Mouse (Mus musculus): ENCODE measurements around the gene Wbp2. TPM values are rescaled to one million over a fixed set of nuclear protein-coding genes. Genes with fewer than 3 reads are reported as not detected.

Gene Wbp2
- 99.4 and 123 TPM in 2 replicates for polyA plus RNA-seq (2015; fragmentation: Nextera tagmentation; extraction: Ambion mirVana)

GRCm38 (mm10) chr11:116086258-116087193, at the start of gene Wbp2:
Wbp2 (minus strand) TSS chr11:116086995.
- H3K9ac ChIP-seq (replicated peaks; ENCODE audit: low read length), result peak within 1 kb of the TSS; percentile 64
- peak within 1 kb of the TSS; percentile 87 for H3K27ac ChIP-seq (ENCODE audit: low read length)
- H3K4me1 ChIP-seq (ENCODE audit: insufficient read depth, low read length), result peaks cover 16% of the 10 kb centered on the region
- ATAC-seq (ENCODE audit: low FRiP score, low TSS enrichment), result peak; percentile 96
- no peaks in the 10 kb centered on the region for H3K27me3 ChIP-seq (ENCODE audit: insufficient read depth, low read length)
- peak within 1 kb of the TSS; percentile 65 for H3K4me2 ChIP-seq (replicated peaks; ENCODE audit: low read depth, low read length)
- peaks cover 19% of the 10 kb centered on the region for H3K36me3 ChIP-seq (ENCODE audit: insufficient read depth, low read length)
- no peaks in the 10 kb centered on the region for H3K9me3 ChIP-seq (ENCODE audit: low read length)
- 2% methylated on average over 36 of the region's 43 CpGs for WGBS
- peak within 1 kb of the TSS; percentile 55 for H3K4me3 ChIP-seq (ENCODE audit: low read length)

- no peak overlapping the region for H3K27ac ChIP-seq (ENCODE audit: low read length)
- no peaks in the 10 kb centered on the region for H3K9me3 ChIP-seq (ENCODE audit: low read length)
- 80% methylated on average over 10 of the region's 10 CpGs for WGBS
- no peak overlapping the region for H3K4me2 ChIP-seq (replicated peaks; ENCODE audit: low read depth, low read length)
- H3K4me1 ChIP-seq (ENCODE audit: insufficient read depth, low read length), result peaks cover 32% of the 10 kb centered on the region
- peaks cover 34% of the 10 kb centered on the region for H3K36me3 ChIP-seq (ENCODE audit: insufficient read depth, low read length)
- no peak for ATAC-seq (ENCODE audit: low FRiP score, low TSS enrichment)
- no peaks in the 10 kb centered on the region for H3K27me3 ChIP-seq (ENCODE audit: insufficient read depth, low read length)
- no peak overlapping the region for H3K9ac ChIP-seq (replicated peaks; ENCODE audit: low read length)
- no peak overlapping the region for H3K4me3 ChIP-seq (ENCODE audit: low read length)
Observed at GRCm38 (mm10) chr11:116134171-116134570, 47.4 kb upstream of the Wbp2 start.

GRCm38 (mm10) chr11:116133497-116133896, 46.7 kb upstream of the Wbp2 start:
- H3K4me3 ChIP-seq (ENCODE audit: low read length), result no peak overlapping the region
- no peaks in the 10 kb centered on the region for H3K9me3 ChIP-seq (ENCODE audit: low read length)
- peaks cover 30% of the 10 kb centered on the region for H3K4me1 ChIP-seq (ENCODE audit: insufficient read depth, low read length)
- no peak overlapping the region for H3K4me2 ChIP-seq (replicated peaks; ENCODE audit: low read depth, low read length)
- ATAC-seq (ENCODE audit: low FRiP score, low TSS enrichment), result no peak
- 78% methylated on average over 5 of the region's 5 CpGs for WGBS
- no peak overlapping the region for H3K9ac ChIP-seq (replicated peaks; ENCODE audit: low read length)
- H3K36me3 ChIP-seq (ENCODE audit: insufficient read depth, low read length), result peaks cover 34% of the 10 kb centered on the region
- no peaks in the 10 kb centered on the region for H3K27me3 ChIP-seq (ENCODE audit: insufficient read depth, low read length)
- H3K27ac ChIP-seq (ENCODE audit: low read length), result no peak overlapping the region

GRCm38 (mm10) chr11:116132366-116133333, 45.9 kb upstream of the Wbp2 start:
- WGBS, result 79% methylated on average over 16 of the region's 16 CpGs

GRCm38 (mm10) chr11:116131349-116132170, 44.8 kb upstream of the Wbp2 start:
- H3K4me3 ChIP-seq (ENCODE audit: low read length), result peak overlapping the region; percentile 69

More at GRCm38 (mm10) chr11:116132366-116133333, 45.9 kb upstream of the Wbp2 start:
- Histone ChIP-seq H3K9me3 (ENCODE audit: low read length) (no peaks in the 10 kb centered on the region), H3K36me3 (ENCODE audit: insufficient read depth, low read length) (peaks cover 34% of the 10 kb centered on the region), H3K27me3 (ENCODE audit: insufficient read depth, low read length) (no peaks in the 10 kb centered on the region), H3K9ac (replicated peaks; ENCODE audit: low read length) (no peak overlapping the region), H3K4me2 (replicated peaks; ENCODE audit: low read depth, low read length) (no peak overlapping the region), H3K27ac (ENCODE audit: low read length) (no peak overlapping the region), H3K4me1 (ENCODE audit: insufficient read depth, low read length) (peaks cover 33% of the 10 kb centered on the region), H3K4me3 (ENCODE audit: low read length) (no peak overlapping the region)
- no peak for ATAC-seq (ENCODE audit: low FRiP score, low TSS enrichment)

GRCm38 (mm10) chr11:116130488-116131205, 43.9 kb upstream of the Wbp2 start, which contains the start of gene Trim65:
Trim65 (minus strand) TSS chr11:116131128.
- Histone ChIP-seq H3K27me3 (ENCODE audit: insufficient read depth, low read length) (no peaks in the 10 kb centered on the region), H3K4me3 (ENCODE audit: low read length) (peak within 1 kb of the TSS; percentile 69), H3K9ac (replicated peaks; ENCODE audit: low read length) (peak within 1 kb of the TSS; percentile 81), H3K9me3 (ENCODE audit: low read length) (peaks cover under 1% of the 10 kb centered on the region; the same call in 1 of the 2 replicates), H3K4me1 (ENCODE audit: insufficient read depth, low read length) (peaks cover 42% of the 10 kb centered on the region), H3K36me3 (ENCODE audit: insufficient read depth, low read length) (peaks cover 39% of the 10 kb centered on the region), H3K27ac (ENCODE audit: low read length) (peak within 1 kb of the TSS; percentile 96), H3K4me2 (replicated peaks; ENCODE audit: low read depth, low read length) (peak within 1 kb of the TSS; percentile 74)
- WGBS, result under 1% methylated on average over 69 of the region's 69 CpGs
- ATAC-seq (ENCODE audit: low FRiP score, low TSS enrichment), result peak; percentile 86

More at GRCm38 (mm10) chr11:116131349-116132170, 44.8 kb upstream of the Wbp2 start:
- H3K27ac ChIP-seq (ENCODE audit: low read length), result peak overlapping the region; percentile 96
- peaks cover 34% of the 10 kb centered on the region for H3K36me3 ChIP-seq (ENCODE audit: insufficient read depth, low read length)
- no peak for ATAC-seq (ENCODE audit: low FRiP score, low TSS enrichment)
- WGBS, result 75% methylated on average over 15 of the region's 15 CpGs
- no peaks in the 10 kb centered on the region for H3K27me3 ChIP-seq (ENCODE audit: insufficient read depth, low read length)
- peak overlapping the region; percentile 81 for H3K9ac ChIP-seq (replicated peaks; ENCODE audit: low read length)
- H3K9me3 ChIP-seq (ENCODE audit: low read length), result no peaks in the 10 kb centered on the region
- peak overlapping the region; percentile 74 for H3K4me2 ChIP-seq (replicated peaks; ENCODE audit: low read depth, low read length)
- peaks cover 42% of the 10 kb centered on the region for H3K4me1 ChIP-seq (ENCODE audit: insufficient read depth, low read length)

GRCm38 (mm10) chr11:116129993-116130487, 43.2 kb upstream of the Wbp2 start:
- peak overlapping the region; percentile 96 for H3K27ac ChIP-seq (ENCODE audit: low read length)
- peak overlapping the region; percentile 74 for H3K4me2 ChIP-seq (replicated peaks; ENCODE audit: low read depth, low read length)
- WGBS, result 42% methylated on average over 8 of the region's 8 CpGs
- H3K4me1 ChIP-seq (ENCODE audit: insufficient read depth, low read length), result peaks cover 42% of the 10 kb centered on the region
- H3K9ac ChIP-seq (replicated peaks; ENCODE audit: low read length), result peak overlapping the region; percentile 81
- peak overlapping the region; percentile 69 for H3K4me3 ChIP-seq (ENCODE audit: low read length)
- peak; percentile 21 for ATAC-seq (ENCODE audit: low FRiP score, low TSS enrichment)
- no peaks in the 10 kb centered on the region for H3K27me3 ChIP-seq (ENCODE audit: insufficient read depth, low read length)
- peaks cover 39% of the 10 kb centered on the region for H3K36me3 ChIP-seq (ENCODE audit: insufficient read depth, low read length)
- H3K9me3 ChIP-seq (ENCODE audit: low read length), result peaks cover 6% of the 10 kb centered on the region; the same call in 1 of the 2 replicates

GRCm38 (mm10) chr11:116129091-116129790, 42.4 kb upstream of the Wbp2 start:
- WGBS, result 70% methylated on average over 9 of the region's 9 CpGs
- peak overlapping the region; percentile 17; the same call in 1 of the 2 replicates for H3K9ac ChIP-seq (replicated peaks; ENCODE audit: low read length)

More at GRCm38 (mm10) chr11:116129091-116129790, 42.4 kb upstream of the Wbp2 start:
- H3K27me3 ChIP-seq (ENCODE audit: insufficient read depth, low read length), result no peaks in the 10 kb centered on the region
- ATAC-seq (ENCODE audit: low FRiP score, low TSS enrichment), result no peak
- H3K27ac ChIP-seq (ENCODE audit: low read length), result no peak overlapping the region
- H3K4me1 ChIP-seq (ENCODE audit: insufficient read depth, low read length), result peaks cover 42% of the 10 kb centered on the region
- H3K9me3 ChIP-seq (ENCODE audit: low read length), result peaks cover 6% of the 10 kb centered on the region; the same call in 1 of the 2 replicates
- no peak overlapping the region for H3K4me2 ChIP-seq (replicated peaks; ENCODE audit: low read depth, low read length)
- H3K36me3 ChIP-seq (ENCODE audit: insufficient read depth, low read length), result peaks cover 36% of the 10 kb centered on the region
- no peak overlapping the region for H3K4me3 ChIP-seq (ENCODE audit: low read length)

All from kidney, embryonic 16.5 days (tissue).